8 mouse cellular contexts compared by ENCODE assay signal in the genomic region with DNA sequence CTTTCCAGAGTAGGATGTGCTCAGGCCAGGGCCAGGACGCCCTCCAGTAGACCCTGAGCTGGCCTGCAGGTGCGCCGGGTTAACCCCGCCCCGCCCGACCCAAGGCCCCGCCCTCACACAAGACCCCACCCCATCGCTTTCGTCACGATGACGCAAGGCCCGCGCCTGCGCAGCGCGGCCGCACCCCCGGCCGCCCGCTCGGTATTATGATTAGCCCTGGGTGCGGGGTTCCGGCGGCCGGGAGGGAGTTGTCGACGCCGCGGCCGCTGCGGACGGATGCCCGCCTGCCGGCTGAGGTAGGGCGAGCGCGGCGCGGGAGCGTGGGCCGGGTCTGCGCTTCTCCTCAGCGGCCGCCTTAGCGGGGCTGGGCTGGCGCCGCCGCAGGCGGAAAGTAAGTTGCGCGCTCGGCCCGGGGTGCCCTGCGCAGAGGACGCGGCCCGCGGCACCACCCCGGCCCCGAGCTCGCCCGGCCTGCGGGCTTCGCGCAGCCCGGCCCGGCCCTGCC. TPM values are rescaled to one million over a fixed set of nuclear protein-coding genes. Genes with fewer than 3 reads are reported as not detected.
DNase-seq lines count a peak whose midpoint lies in the region; ATAC-seq lines count a peak whose summit lies in the region.

A gene (plus strand): TSS at position 155 of the 505 bp plus-strand sequence.

- peak within 1 kb of the TSS; percentile 96 for H3K9ac ChIP-seq in intestine, embryonic 15.5 days

- H3K9me3 ChIP-seq in intestine, embryonic 15.5 days, result no peaks in the 10 kb centered on the region

- no peaks in the 10 kb centered on the region for H3K36me3 ChIP-seq in intestine, embryonic 15.5 days

- intact Hi-C loops in left cerebral cortex, postnatal 14 days (cut with DNase I), result no loop called here

- peak within 1 kb of the TSS; percentile 93 for H3K27ac ChIP-seq in intestine, embryonic 15.5 days

- peak within 1 kb of the TSS; percentile 91 for H3K4me3 ChIP-seq in intestine, embryonic 15.5 days (replicated peaks)

- no peaks in the 10 kb centered on the region for H3K27me3 ChIP-seq in intestine, embryonic 15.5 days (replicated peaks)

- peak; percentile 96 for ATAC-seq in intestine, embryonic 15.5 days
- peak; percentile 79 for ATAC-seq in megakaryocyte-erythroid progenitor cell, adult 5-6 weeks (replicated peaks; ENCODE audit: low FRiP score, low TSS enrichment, poor library complexity, severe bottlenecking)

- DNase-seq in adrenal gland, adult 8-10 months, result peak; percentile 82
- DNase-seq in embryo, embryonic 11.5 days (ENCODE audit: low read depth, low spot score), result peak; percentile 80
- peak; percentile 85 to 86 for DNase-seq in gastrocnemius, postnatal 4 days (ENCODE audit: low spot score in 2 of 2)
- peak; percentile 84 to 90 for DNase-seq in left cerebral cortex, postnatal 14 days (ENCODE audit: low spot score in 2 of 2)
- DNase-seq in right cerebral cortex, postnatal 14 days, result peak; percentile 89
- DNase-seq in urinary bladder, postnatal 25 days (ENCODE audit: low spot score), result peak; percentile 86

- WGBS in intestine, embryonic 15.5 days, result under 1% methylated on average over 52 of the region's 67 CpGs

- peak within 1 kb of the TSS; percentile 69 for H3K4me2 ChIP-seq in intestine, embryonic 15.5 days (replicated peaks)

- peaks cover 4% of the 10 kb centered on the region for H3K4me1 ChIP-seq in intestine, embryonic 15.5 days (replicated peaks)

RNA-seq across cellular contexts. Expression of the gene that starts here (rescaled TPM):
- total RNA-seq in adrenal gland, adult 8-10 months (2022), result 100 to 1,000 TPM; 153 to 206 (median 181) TPM
- 10 to 100 TPM; 59.3 to 60.6 TPM for total RNA-seq in gastrocnemius, postnatal 4 days (2021)
- 46.1 and 49.4 TPM in 2 replicates for polyA plus RNA-seq in intestine, embryonic 15.5 days (2015; fragmentation: Nextera tagmentation; extraction: Ambion mirVana)
- 100 to 1,000 TPM; 105 to 126 TPM for total RNA-seq in left cerebral cortex, postnatal 14 days (2021)
- 8.5 and 16.9 TPM in 2 replicates for total RNA-seq in megakaryocyte-erythroid progenitor cell, adult 5-6 weeks (2014; fragmentation: Nextera tagmentation)
- 15.9 and 26.7 TPM in 2 replicates for total RNA-seq in megakaryocyte-erythroid progenitor cell, adult 5-6 weeks (2017)

Comparison
In these comparisons a context has a peak if more than half of its experiments do, and no peak if none do; other contexts are left out.
1. Peak in every context shown above with its lines: DNase-seq, ATAC-seq, H3K4me3 ChIP-seq and H3K27ac ChIP-seq.